Mouse (Mus musculus) hindbrain, embryonic 10.5 days (tissue): Measurements from ENCODE around the gene Sept8. TPM values are rescaled to one million over a fixed set of nuclear protein-coding genes. Genes with fewer than 3 reads are reported as not detected.

Source experiments
- DNase-seq: peaks from one replicate; pipeline ENCODE4 v3.0.0-alpha.2; 2017; ENCODE audit warnings: low spot score
- H3K27ac ChIP-seq: fragments of 300-500 bp; sonication (generic); 2 replicates; pipeline ENCODE4 v1.5.1; 2016; ENCODE audit warnings: mild to moderate bottlenecking, moderate library complexity
- H3K27me3 ChIP-seq: fragments of 300-500 bp; sonication (generic); 2 replicates; pipeline ENCODE4 v1.6.1; 2016; ENCODE audit warnings: mild to moderate bottlenecking; ENCODE audit not compliant: poor library complexity, insufficient read depth, severe bottlenecking
- H3K36me3 ChIP-seq: fragments of 300-500 bp; sonication (generic); 2 replicates; pipeline ENCODE4 v1.6.1; 2016; ENCODE audit warnings: mild to moderate bottlenecking, moderate library complexity
- H3K4me1 ChIP-seq: fragments of 300-500 bp; sonication (generic); replicated peaks from 2 replicates; pipeline ENCODE4 v1.6.1; 2016; ENCODE audit warnings: mild to moderate bottlenecking
- H3K4me3 ChIP-seq: fragments of 300-500 bp; sonication (generic); 2 replicates; pipeline ENCODE4 v1.5.1; 2016; ENCODE audit warnings: mild to moderate bottlenecking, moderate library complexity
- H3K9me3 ChIP-seq: fragments of 300-500 bp; sonication (generic); 2 replicates; pipeline ENCODE4 v1.6.1; 2016; ENCODE audit warnings: mild to moderate bottlenecking, moderate library complexity
- WGBS: fragments of 180-500 bp; shearing (Covaris S2); methylation state at CpG from one replicate; pipeline ENCODE4 v1.1.7; 2016; 5-methylcytosine and 5-hydroxymethylcytosine counted together
- polyA plus RNA-seq: library from polyadenylated mRNA; unstranded; fragments of >200 nt; fragmentation: Nextera tagmentation; extraction: Ambion mirVana; gene quantifications from 2 replicates; pipeline ENCODE4 v1.2.1, GENCODE M21; 2016

Gene Sept8
- polyA plus RNA-seq, 1 experiment from 2014 or later, result 15.6 TPM

GRCm38 (mm10) chr11:53503738-53504137, 15.3 kb upstream of the Sept8 start:
- WGBS, result 86% methylated on average over 5 of the region's 5 CpGs
- peaks cover 29% of the 10 kb centered on the region for H3K4me1 ChIP-seq
- H3K4me3 ChIP-seq, result no peak overlapping the region
- DNase-seq, result no peak
- H3K27ac ChIP-seq, result no peak overlapping the region
- no peaks in the 10 kb centered on the region for H3K9me3 ChIP-seq
- no peaks in the 10 kb centered on the region for H3K36me3 ChIP-seq
- peaks cover 97% of the 10 kb centered on the region for H3K27me3 ChIP-seq

GRCm38 (mm10) chr11:53504376-53504775, 14.7 kb upstream of the Sept8 start:
- WGBS, result 88% methylated on average over 8 of the region's 8 CpGs
- H3K27ac ChIP-seq, result no peak overlapping the region

GRCm38 (mm10) chr11:53505026-53505663, 13.9 kb upstream of the Sept8 start:
- H3K9me3 ChIP-seq, result no peaks in the 10 kb centered on the region
- peaks cover 29% of the 10 kb centered on the region for H3K4me1 ChIP-seq
- peak overlapping the region; percentile 29; the same call in 1 of the 2 replicates for H3K27ac ChIP-seq
- DNase-seq, result no peak
- peaks cover 97% of the 10 kb centered on the region for H3K27me3 ChIP-seq
- H3K4me3 ChIP-seq, result no peak overlapping the region
- H3K36me3 ChIP-seq, result no peaks in the 10 kb centered on the region
- 53% methylated on average over 5 of the region's 5 CpGs for WGBS

More at GRCm38 (mm10) chr11:53504376-53504775, 14.7 kb upstream of the Sept8 start:
- Histone ChIP-seq H3K4me1 (peaks cover 29% of the 10 kb centered on the region), H3K4me3 (no peak overlapping the region), H3K27me3 (peaks cover 97% of the 10 kb centered on the region), H3K36me3 (no peaks in the 10 kb centered on the region), H3K9me3 (no peaks in the 10 kb centered on the region)
- DNase-seq, result no peak

- no peak overlapping the region for H3K4me3 ChIP-seq
- H3K36me3 ChIP-seq, result no peaks in the 10 kb centered on the region
- peaks cover 20% of the 10 kb centered on the region for H3K4me1 ChIP-seq
- 91% methylated on average over 9 of the region's 9 CpGs for WGBS
- H3K9me3 ChIP-seq, result no peaks in the 10 kb centered on the region
- peaks cover 95% of the 10 kb centered on the region for H3K27me3 ChIP-seq
- H3K27ac ChIP-seq, result no peak overlapping the region
- no peak for DNase-seq
These were observed 11.8 kb upstream of the Sept8 start for GRCm38 (mm10) chr11:53507098-53507805.

- no peaks in the 10 kb centered on the region for H3K9me3 ChIP-seq
- no peak overlapping the region for H3K27ac ChIP-seq
- H3K36me3 ChIP-seq, result no peaks in the 10 kb centered on the region
- peaks cover 20% of the 10 kb centered on the region for H3K4me1 ChIP-seq
- no peak overlapping the region for H3K4me3 ChIP-seq
- WGBS, result 73% methylated on average over 7 of the region's 7 CpGs
- H3K27me3 ChIP-seq, result peaks cover 92% of the 10 kb centered on the region
- DNase-seq, result no peak
These were observed 10.9 kb upstream of the Sept8 start for GRCm38 (mm10) chr11:53508152-53508551.

GRCm38 (mm10) chr11:53508591-53508990, 10.5 kb upstream of the Sept8 start:
- no peak overlapping the region for H3K27ac ChIP-seq
- 57% methylated on average over 3 of the region's 3 CpGs for WGBS
- H3K36me3 ChIP-seq, result no peaks in the 10 kb centered on the region
- no peak for DNase-seq
- no peaks in the 10 kb centered on the region for H3K9me3 ChIP-seq
- peaks cover 20% of the 10 kb centered on the region for H3K4me1 ChIP-seq
- H3K27me3 ChIP-seq, result peaks cover 91% of the 10 kb centered on the region
- H3K4me3 ChIP-seq, result no peak overlapping the region

- Histone ChIP-seq H3K4me1 (peaks cover 12% of the 10 kb centered on the region), H3K4me3 (no peak overlapping the region), H3K9me3 (no peaks in the 10 kb centered on the region), H3K27me3 (peaks cover 92% of the 10 kb centered on the region), H3K36me3 (no peaks in the 10 kb centered on the region), H3K27ac (no peak overlapping the region)
- WGBS, result 61% methylated on average over 5 of the region's 5 CpGs
- DNase-seq, result no peak
These were observed 8.7 kb upstream of the Sept8 start for GRCm38 (mm10) chr11:53510351-53510750.

GRCm38 (mm10) chr11:53516775-53517627, 2.1 kb upstream of the Sept8 start:
- H3K27me3 ChIP-seq, result peaks cover 86% of the 10 kb centered on the region
- H3K36me3 ChIP-seq, result no peaks in the 10 kb centered on the region
- H3K4me1 ChIP-seq, result peaks cover 45% of the 10 kb centered on the region
- 46% methylated on average over 8 of the region's 8 CpGs for WGBS
- no peak overlapping the region for H3K4me3 ChIP-seq
- no peak for DNase-seq
- H3K27ac ChIP-seq, result 0 out of 2 replicates have a peak overlapping the region, but pooled peaks have one; percentile 35
- no peaks in the 10 kb centered on the region for H3K9me3 ChIP-seq

- Histone ChIP-seq H3K4me1 (peaks cover 57% of the 10 kb centered on the region), H3K27me3 (peaks cover 91% of the 10 kb centered on the region), H3K27ac (no peak overlapping the region), H3K9me3 (no peaks in the 10 kb centered on the region), H3K36me3 (no peaks in the 10 kb centered on the region), H3K4me3 (no peak overlapping the region)
- 48% methylated on average over 5 of the region's 5 CpGs for WGBS
- DNase-seq, result no peak
These were observed 298 bp upstream of the Sept8 start for GRCm38 (mm10) chr11:53518759-53519158.

GRCm38 (mm10) chr11:53520122-53520978, 1.3 kb downstream of the Sept8 start:
- DNase-seq, result peak; percentile 40
- no peaks in the 10 kb centered on the region for H3K36me3 ChIP-seq
- peak overlapping the region; percentile 89 for H3K4me3 ChIP-seq
- peaks cover 73% of the 10 kb centered on the region for H3K4me1 ChIP-seq
- 3% methylated on average over 24 of the region's 24 CpGs for whole genome bisulfite sequencing
- H3K9me3 ChIP-seq, result no peaks in the 10 kb centered on the region
- peak overlapping the region; percentile 90 for H3K27ac ChIP-seq
- peaks cover 79% of the 10 kb centered on the region for H3K27me3 ChIP-seq

- Histone ChIP-seq H3K27ac (no peak overlapping the region), H3K9me3 (no peaks in the 10 kb centered on the region), H3K36me3 (no peaks in the 10 kb centered on the region), H3K27me3 (peaks cover 70% of the 10 kb centered on the region), H3K4me1 (peaks cover 81% of the 10 kb centered on the region), H3K4me3 (peak overlapping the region; percentile 89)
- 59% methylated on average over 16 of the region's 16 CpGs for WGBS
- no peak for DNase-seq
These were observed 2.2 kb downstream of the Sept8 start for GRCm38 (mm10) chr11:53521120-53521820.

- WGBS, result 86% methylated on average over 7 of the region's 7 CpGs
- peaks cover 79% of the 10 kb centered on the region for H3K4me1 ChIP-seq
- H3K4me3 ChIP-seq, result peak overlapping the region; percentile 89; the same call in 1 of the 2 replicates
- H3K9me3 ChIP-seq, result no peaks in the 10 kb centered on the region
- H3K36me3 ChIP-seq, result no peaks in the 10 kb centered on the region
- peaks cover 70% of the 10 kb centered on the region for H3K27me3 ChIP-seq
- no peak for DNase-seq
- no peak overlapping the region for H3K27ac ChIP-seq
These were observed 2.7 kb downstream of the Sept8 start for GRCm38 (mm10) chr11:53521821-53522131.
